Mouse (Mus musculus): ENCODE data around the gene Btbd2.
"Not testable (repeated sequence)": the region's sequence is repeated elsewhere in the genome, so short reads cannot be mapped to it uniquely, and the experiment has no call there.

Btbd2 gene

DNA sequence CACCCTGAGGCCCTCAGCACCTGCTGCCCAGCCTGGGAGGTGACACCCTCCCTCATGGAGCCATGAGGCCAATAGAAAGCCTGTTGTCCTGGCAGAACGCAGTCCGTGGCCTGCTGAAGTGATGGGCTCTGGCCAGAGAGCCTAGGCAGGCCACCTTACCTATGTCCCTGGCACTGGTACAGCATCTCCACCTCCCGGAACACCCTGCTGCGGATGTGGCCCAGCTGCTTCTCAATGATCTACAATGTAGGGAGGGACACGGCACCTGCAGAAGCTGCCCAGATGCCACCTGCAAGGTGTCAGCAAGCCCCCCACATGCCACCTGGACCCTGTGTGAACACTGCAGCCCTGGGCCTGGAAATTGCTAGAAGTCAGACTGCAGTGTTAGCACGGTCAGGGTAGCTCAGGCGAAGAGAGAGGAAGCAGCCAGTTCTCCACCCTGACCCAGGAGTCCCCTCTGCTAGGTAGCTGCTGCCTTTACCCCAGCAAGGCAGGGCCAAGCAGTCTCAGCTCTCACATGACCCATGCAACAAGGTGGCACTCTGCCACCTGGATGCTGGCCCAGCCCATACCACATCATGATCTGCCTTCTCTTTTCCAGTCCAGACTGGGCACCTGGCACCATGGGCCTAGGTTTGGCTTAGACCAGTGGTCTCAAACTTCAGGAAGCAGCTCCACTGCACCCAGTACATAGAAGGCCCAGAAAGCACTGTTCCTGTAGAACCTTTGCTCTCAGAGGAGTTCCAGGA lies 13.0 kb upstream of the Btbd2 start:
- peak; percentile 83 for DNase-seq (ENCODE audit: low spot score)

DNA sequence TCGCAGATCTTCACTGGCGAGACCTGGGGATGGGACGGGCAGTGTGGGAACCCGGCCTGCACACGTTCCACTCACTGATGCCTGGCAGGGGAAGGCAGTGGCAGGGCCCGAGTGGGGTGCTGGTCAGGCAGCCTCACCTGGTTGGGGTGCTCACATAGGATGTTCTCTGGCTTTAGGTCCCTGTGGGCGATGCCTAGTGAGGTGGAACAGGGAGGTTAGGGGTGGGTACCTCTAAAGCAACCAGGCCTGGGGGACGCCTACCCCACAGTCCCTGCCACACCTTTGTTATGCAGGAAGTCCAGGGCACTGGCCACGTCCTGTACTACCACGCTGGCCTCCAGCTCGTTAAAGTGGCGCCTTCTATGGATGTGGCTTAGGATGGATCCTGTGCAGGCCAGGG lies 12.1 kb upstream of the Btbd2 start:
- DNase-seq (ENCODE audit: low spot score) = no peak

DNA sequence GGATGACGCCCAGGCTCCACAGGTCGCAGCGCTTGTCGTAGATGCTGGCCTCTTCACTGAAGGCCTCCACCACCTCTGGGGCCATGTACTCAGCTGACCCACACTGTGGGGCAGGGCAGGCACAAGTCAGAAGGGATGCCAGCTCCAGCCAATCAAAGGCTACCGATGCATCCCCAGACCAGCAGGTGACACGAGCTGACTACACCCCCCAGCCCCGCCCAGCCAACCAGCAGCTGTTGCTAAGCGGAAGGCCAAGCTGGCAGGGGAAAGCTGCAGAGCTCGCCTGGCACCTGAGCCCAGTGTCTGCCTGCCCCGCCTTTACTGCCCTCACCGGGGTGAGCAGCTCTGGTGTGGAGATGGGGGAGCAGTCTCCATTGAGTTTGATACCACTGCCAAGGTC lies 11.7 kb upstream of the Btbd2 start:
- peak; percentile 81 for DNase-seq (ENCODE audit: low spot score)

DNA sequence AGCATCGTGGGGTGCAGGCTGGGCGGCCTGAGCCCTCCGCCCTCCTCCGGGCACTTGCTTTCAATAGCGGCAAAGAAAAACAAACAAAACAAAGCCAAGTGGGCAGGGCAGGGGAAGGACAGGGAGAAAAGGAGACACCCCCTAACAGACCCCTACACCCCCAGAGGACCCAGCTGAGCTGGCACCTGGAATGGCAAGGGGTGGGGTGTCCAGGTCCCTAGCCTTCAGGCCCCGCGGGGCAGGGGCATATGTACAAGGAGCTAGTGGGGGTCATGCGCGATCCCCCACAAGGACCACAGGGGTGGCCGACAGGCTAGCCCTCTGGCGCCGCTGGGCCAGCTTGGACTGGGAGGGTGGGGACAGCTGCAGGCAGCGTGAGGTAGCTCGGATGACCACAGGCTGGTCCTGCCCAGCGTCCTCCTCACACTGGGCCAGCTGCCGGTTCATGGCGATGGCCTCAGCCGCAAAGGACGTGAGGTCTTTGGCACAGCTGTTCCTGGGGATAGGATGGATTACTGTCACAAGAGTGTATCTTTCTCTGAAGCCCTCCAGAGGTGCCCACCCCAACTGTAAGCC lies 10.1 kb upstream of the Btbd2 start:
- DNase-seq (ENCODE audit: low spot score) = no peak

DNA sequence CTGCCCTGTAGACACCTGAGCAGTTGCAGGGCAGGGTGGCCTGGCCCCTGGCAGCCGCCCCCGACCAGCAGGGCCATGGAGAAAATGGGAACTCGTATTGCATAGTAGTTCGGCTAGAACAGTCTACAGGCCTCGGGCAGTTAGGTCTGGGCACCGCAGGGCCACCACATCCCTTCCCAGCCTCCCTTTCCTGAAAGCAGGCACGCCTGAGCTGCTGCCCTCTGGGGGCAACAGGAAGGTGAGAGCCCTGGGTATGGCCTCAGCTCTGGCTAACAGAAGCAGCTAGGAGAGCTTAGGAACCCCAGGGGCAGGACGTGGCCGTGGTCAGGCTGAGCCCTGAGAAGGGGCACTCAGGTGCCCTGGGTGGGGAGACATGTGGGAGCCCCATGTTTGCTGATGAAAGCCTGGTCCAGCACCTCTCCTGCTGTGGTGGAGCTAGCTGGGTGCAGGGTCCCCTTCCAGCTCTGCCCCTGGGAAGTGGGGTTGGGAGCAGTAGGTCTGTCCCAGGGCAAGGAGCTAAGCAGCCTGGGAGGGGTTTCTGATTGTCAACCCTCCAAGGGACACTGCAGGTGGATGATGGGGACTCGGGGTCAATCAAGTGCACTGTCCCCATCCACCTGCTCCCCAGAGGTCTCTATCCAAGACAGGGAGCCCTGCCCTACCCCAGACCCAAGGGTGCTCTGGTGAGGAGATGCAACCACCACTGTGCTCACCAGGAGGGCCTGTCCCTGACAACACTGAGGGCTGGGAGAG lies 9.3 kb upstream of the Btbd2 start:
- no peak for DNase-seq (ENCODE audit: low spot score)

DNA sequence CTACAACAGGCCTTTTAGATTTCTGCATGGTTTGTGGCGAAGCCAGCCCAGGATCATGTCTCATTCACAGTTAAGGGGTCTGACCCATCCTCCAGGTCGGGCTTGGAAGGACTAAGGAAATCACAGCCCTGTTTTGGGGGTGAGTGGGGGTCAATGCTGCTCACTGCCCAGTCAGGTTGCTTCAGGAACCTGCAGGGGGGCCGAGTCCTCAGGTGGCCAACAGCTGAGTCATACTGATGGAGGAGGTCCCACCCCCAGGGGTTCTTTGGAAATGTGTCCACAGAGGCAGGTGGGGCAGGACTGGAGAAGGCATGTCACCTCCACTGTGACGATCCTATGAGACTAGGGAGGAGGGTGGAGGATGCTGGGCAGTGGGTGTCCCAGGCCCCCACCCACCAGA lies 8.6 kb upstream of the Btbd2 start:
- peak; percentile 61 for DNase-seq (ENCODE audit: low spot score)

DNA sequence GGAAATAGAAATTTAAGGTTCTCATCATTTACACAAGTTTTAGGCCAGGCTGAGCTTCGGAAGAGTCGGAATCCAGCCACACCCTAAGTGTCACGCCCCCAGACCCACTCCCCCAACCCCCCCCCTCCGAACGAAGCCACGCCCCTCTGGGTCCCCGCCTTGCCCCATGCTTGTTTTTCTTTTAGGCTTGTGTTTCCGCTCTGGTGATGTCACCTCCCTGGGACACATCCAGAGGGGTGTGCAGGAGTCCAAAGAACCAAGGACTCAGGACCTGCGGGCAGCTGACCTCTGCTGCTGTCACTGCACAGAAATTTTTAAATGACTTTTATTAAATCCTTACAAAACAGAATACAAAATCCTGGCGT lies 8.1 kb upstream of the Btbd2 start:
- DNase-seq (ENCODE audit: low spot score) = peak; percentile 85

DNA sequence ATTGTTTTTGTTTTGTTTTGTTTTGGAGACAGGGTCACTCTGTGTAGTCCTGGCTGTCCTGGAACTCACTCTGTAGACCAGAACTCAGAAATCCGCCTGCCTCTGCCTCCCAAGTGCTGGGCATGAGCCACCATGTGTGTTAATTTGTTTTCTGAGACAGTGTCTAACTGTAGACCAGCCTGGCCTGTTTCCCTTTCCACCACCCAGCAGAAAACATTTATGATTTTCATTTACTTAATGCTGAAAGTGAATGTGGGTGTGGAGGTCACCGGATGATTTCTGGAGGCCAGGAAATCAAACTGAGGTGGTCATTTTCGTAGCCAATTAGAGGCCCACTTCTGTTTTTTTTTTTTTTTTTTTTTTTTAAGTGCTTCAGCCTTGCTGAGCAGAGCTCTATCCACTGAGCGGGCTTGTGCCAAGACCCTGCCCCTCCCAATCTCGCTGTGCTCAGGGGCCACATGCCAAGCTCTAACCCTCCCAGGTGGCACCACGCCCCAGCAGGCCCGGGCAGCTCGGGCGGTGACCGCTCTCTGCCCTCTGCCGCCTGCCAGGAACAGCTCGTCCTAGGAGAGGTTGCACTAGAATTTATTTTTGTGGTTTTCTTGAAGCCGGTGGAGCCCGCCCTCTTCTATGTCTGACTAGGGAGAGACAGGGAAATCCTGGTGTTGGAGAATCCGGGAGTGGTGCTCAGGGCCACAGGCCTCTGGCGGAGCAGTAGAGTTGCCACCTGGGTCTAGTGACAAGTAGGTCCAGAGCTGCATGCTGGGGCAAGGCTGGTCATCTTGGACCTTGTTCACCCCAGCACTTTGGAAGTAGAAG lies 7.5 kb upstream of the Btbd2 start:
- peak; percentile 94 for DNase-seq (ENCODE audit: low spot score)

DNA sequence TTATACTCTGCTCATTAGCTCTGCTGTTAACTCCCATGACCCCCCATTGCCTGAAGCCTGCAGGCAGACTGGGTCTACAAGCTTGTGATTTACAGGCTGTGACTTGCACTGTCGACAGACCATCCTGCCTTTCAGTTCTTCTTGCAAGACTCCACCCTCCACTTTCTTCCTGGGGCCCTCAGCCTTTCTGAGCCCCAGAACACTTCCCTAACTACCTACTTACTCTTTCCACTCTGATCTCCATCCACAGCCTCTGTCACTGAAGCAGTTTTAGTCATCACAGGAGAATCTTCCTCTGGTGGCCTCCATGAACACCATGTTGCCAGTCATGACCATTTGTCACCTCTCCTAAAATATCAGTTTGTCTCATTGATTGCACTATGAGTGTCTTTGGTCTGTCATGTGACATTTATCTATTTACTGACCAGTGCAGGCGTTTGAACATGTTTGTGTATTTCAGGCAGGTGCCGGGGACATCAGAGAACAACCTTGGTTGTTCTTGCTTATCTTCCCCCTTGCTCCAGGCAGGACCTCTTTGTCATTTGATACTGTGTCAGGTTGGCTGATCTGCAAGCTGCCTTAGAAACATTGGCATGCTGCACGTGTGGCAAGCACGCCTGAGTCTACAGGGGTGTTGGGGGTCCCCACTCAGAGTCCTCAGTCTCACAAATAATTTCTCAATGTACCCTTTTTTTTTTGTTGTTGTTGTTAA lies 6.8 kb upstream of the Btbd2 start:
- peak; percentile 48 for DNase-seq (ENCODE audit: low spot score)

DNA sequence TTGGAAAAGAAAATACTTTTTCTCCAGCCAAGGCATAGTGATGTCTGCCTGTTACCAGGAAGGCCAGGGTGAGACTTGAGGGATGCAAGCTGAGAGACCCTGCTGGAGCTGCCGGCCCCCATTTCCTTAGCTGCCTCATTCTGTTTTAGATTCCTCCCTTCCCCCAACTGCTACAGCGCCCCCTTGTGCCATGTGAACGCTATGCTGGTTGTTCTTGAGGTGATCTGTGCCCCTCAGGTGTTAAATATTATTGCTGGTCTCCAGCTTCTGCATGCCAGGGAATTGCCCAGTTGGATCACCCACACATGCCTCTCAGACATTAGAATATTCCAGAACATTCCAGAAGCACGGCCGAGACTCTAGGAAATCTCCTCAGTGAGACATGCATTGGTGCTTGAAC lies 4.3 kb upstream of the Btbd2 start:
- no peak for DNase-seq (ENCODE audit: low spot score)

DNA sequence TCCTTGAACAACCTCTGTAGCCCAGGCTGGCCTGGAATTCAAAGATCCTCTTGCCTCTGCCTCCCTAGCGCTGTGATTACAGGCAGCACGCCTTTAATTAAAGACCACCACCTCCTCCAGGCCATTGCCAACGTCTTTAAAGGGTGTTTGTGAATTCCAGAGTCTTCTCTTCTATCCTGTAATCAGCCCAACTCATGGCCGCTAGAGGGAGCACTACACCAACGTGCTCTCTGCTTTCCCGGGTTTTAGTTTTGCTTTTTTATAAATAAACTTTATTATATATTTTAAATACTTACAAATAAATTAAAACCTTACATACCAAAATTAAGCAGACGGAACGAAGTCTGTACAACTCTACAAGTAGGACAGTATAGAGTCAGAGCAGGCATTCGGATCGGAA lies 2.3 kb upstream of the Btbd2 start:
- DNase-seq (ENCODE audit: low spot score) = peak; percentile 83

DNA sequence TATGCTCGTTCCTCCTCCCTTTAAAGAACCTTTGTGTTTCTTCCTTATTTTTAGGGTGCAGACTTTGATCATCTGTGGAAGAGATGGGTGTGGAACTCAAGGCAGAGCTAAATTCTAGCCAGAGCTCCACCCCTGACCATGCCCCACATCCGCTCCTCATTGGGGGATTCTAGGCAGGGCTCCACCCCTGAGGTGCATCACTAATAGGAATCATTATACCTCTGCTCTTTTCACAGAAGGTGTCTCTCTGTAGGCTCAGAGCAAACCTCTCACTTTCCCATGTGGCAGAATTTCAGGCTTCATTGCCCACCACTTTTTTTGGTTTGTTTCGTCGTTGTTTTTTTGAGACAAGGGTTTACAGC lies 2.0 kb upstream of the Btbd2 start:
- DNase-seq (ENCODE audit: low spot score) = no peak

DNA sequence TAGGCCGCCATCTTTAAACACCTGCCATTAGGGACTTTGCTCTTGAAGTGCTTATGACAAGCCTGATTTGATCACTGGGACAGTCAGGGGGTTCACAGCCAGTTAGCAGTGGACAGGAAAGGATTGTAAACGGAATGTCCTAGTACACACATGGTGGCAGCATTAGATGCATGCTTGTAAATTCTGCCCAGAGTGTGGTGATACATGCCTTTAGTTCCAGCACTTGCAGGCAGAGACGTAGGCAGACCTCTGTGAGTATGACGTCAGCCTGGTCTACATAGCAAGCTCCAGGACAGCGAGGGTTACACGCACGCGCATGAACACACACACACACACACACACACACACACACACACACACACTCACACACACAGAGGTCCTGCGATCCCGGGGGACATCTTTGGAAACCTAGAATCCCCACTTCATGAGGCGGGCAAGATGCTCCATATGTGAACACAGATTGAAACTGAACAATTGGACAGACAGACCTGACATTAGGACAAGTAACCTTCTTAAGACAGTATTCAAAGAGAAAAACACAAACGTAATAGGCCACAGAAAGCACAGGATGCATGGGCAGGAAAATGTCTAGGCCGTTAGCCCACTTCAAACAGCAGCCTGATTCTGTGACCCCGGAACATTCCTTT lies 1.4 kb upstream of the Btbd2 start:
- DNase-seq (ENCODE audit: low spot score) = no peak

DNA sequence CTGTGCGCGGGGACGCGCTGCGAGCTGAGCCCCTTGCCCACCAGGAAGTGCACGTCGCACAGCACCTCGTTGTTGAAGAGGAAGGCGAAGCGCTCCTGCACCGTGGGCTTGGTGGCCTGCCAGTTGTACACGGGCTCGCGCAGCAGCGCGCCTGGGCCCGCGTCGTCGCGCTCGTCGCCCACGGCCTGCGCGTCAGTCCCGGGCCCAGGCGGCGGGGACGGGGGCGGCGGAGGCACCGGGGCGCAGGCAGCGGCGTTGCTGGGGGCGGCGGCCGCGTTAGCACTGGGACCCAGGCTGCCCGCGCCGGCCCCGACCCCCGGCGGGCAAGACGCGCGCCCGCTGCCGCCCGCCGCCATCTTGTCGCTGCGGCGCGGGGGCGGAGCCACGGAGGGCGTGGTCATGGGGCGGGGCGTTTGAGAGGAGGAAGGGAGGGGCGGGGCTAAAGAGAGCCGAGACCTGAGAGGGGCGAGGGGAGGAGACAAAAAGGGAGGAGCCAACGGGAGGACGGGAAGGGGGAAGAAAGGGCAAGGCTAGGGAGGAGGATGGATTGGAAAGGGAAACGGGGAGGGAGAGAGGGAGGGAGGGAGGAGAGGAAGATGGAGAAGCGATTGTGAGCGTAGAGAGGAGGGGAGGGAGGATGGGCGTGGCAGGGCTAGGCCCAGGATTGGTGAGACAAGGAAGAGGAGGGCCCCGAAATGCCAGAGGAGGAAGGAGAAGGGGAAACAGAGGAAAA lies 575 bp downstream of the Btbd2 start:
- peak; percentile 98 for DNase-seq (ENCODE audit: low spot score)

DNA sequence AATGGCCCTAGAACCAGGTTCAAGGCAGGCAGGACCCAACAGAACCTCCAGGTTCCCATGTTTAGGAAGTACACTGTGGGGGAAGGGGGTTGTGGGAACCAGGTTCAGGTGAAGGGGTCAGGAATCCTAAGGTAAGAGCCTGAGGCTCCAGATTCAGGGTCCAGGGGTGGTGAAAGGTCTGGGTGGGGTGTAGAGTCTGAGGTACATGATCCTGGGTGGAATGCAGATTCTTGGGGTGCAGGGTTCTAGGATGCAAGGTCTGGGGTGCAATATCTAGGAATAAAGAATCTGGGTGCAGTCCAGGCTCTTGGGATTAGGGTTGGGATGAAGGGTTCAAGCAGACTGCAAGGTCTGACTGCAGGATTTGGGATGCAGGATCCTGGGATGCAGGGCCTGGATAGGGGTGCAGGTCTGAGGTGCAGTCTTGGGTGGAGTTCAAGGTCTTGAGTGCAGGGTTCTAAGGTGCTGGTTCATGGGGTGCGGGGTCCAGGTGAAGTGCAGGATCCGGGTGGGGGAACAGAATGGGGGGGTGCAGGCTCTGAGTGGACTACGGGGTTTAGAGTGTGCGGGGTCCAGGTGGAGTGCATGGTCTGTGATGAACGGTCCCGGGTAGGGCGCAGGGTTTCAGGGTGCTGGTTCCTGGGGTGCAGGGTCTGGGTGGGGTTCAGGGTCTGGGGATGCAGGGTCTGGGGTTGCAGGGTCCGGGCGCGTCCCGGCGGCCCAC lies 1.3 kb downstream of the Btbd2 start:
- DNase-seq (ENCODE audit: low spot score) = no peak

DNA sequence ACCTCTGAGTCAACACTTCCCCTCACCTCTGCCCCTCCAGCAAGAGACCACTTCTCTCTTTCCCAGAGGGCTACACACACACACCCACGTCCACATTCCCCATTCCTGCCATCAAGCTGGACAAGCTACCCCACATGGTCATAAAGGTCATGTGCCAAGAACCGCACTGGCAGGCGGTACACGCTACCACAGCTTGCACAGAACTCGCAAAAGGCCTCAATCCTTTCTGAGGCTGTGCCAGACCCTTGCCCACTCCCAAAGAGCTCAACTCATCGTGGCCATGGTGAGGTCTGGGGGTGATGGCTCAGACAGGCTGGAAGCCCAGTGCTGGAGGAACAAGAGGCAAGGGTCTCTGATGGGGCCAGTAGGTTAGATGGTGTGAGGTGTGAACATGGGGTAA lies 2.0 kb downstream of the Btbd2 start:
- no peak for DNase-seq (ENCODE audit: low spot score)

DNA sequence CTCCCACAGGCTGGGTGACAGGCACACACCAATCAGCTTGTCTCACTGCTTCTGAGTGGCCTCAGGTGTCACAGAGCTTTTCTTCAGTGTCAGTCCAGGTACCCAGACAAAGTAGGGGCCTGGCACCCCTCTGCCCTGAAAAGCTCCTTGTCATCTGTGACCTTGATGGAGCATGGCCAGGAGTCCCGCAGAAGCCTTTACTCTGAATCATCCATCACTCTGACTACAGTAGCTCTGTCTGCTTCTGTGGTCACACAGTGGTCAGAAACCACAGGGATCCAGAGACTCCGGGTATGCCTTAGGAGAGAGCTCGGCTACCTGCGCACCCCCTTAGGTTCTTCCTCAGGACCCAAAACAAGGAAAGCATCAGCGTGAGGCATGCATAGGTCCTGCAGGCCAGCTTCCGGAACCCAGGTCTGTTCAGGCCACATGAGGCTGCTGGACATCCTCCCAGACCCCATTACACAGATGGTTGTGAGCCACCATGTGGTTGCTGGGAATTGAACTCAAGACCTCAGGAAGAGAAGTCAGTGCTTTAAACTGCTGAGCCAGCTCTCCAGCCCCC lies 3.6 kb downstream of the Btbd2 start:
- DNase-seq (ENCODE audit: low spot score) = no peak

DNA sequence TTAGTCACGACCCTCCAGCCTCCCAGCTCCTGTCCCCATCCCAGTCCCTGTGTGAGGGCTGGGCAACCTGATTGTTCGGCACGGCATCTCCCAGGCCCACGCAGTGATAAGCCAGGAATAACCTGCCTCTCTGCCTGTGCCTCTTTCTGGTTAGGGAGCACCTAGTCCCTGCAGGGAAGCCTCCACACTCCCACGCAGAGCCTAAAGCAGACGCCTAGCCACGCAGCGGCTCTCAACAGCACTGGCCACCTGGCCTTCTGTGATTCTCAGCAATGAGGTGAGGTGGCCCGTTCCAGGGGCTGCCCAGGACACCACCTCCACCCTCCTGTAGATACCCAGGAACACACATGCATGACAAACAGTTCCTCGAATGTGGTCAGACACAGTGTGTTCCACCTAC lies 6.5 kb downstream of the Btbd2 start:
- no peak for DNase-seq (ENCODE audit: low spot score)

DNA sequence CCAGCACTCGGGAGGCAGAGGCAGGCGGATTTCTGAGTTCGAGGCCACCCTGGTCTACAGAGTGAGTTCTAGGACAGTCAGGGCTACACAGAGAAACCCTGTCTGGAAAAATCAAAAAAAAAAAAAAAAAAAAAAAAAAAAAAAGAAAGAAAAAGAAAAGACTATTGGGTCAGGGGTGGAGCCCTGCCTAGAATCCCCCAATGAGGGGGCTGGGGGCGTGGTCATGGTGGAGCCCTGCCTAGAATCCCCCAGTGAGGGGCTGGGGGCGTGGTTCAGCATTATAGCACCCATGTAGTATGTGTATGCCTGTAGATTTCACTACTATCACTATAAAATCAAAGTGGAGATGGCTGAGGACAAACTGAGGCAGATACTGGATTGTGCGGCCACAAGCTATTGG lies 7.0 kb downstream of the Btbd2 start:
- not testable (repeated sequence) for DNase-seq (ENCODE audit: low spot score)

DNA sequence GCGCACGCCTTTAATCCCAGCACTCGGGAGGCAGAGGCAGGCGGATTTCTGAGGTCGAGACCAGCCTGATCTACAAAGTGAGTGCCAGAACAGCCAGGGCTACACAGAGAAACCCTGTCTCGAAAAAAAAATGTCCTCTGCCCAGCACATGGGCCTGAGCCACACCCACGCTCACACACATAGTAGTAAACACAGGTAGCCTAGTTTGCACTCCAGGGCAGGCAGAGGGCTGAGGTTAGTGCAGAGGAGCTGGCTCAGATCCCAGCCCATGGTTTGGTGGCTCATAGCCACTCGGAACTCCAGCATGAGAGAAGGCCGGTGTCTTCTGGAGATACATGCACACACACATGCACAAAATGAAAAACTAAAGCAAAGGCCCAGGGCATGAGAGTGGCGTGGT lies 9.9 kb downstream of the Btbd2 start:
- no peak for DNase-seq (ENCODE audit: low spot score)

Data from urinary bladder, postnatal 14 days (tissue).